Mouse (Mus musculus) MEL (cell line): ENCODE data around the gene Prkar2a. TPM values are rescaled to one million over a fixed set of nuclear protein-coding genes. Genes with fewer than 3 reads are reported as not detected.
A peak's percentile ranks its signal among the peaks of the same experiment; 100 is the strongest.

Experiments used
- DNase-seq: peaks from one replicate; pipeline ENCODE4 v3.0.0; 2011; ENCODE audit warnings: low read depth, low spot score
- H3K27ac ChIP-seq: 2 replicates; pipeline ENCODE4 v1.5.1; 2012; ENCODE audit warnings: low read depth, mild to moderate bottlenecking, control low read depth, low read length, moderate library complexity; ENCODE audit not compliant: control insufficient read depth
- H3K27me3 ChIP-seq, 2 experiments: fragments of 150-350 bp in 1 of 2; sonication (generic) in 1 of 2; 2 replicates each; pipeline ENCODE4 v1.6.1; 2012; ENCODE audit warnings: low read length in 2 of 2, mild to moderate bottlenecking in 2 of 2, improper control_type of control experiment in 1 of 2, moderate library complexity in 1 of 2; ENCODE audit not compliant: insufficient read depth in 2 of 2, control insufficient read depth in 1 of 2
- H3K36me3 ChIP-seq, 2 experiments: 2 replicates each; pipeline ENCODE4 v1.6.1; 2012 to 2014; ENCODE audit warnings: low read length in 2 of 2, improper control_type of control experiment in 1 of 2, inconsistent platforms in 1 of 2, mild to moderate bottlenecking in 1 of 2; ENCODE audit not compliant: insufficient read depth in 2 of 2, control insufficient read depth in 1 of 2
- H3K4me1 ChIP-seq, 2 experiments: fragments of 150-350 bp in 1 of 2; sonication (generic) in 1 of 2; 2 replicates each; pipeline ENCODE4 v1.6.1; 2012; ENCODE audit warnings: low read length in 2 of 2, improper control_type of control experiment in 1 of 2, mild to moderate bottlenecking in 1 of 2; ENCODE audit not compliant: insufficient read depth in 2 of 2, control insufficient read depth in 1 of 2
- H3K4me3 ChIP-seq, 2 experiments: fragments of 150-350 bp in 1 of 2; sonication (generic) in 1 of 2; 2 replicates each; pipeline ENCODE4 v1.5.1; 2012; ENCODE audit warnings: low read depth in 2 of 2, low read length in 2 of 2, mild to moderate bottlenecking in 2 of 2, moderate library complexity in 2 of 2, control low read depth in 1 of 2, improper control_type of control experiment in 1 of 2; ENCODE audit not compliant: control insufficient read depth in 1 of 2, insufficient read depth in 1 of 2
- H3K79me2 ChIP-seq: 2 replicates; pipeline ENCODE4 v1.6.1; 2012; ENCODE audit warnings: mild to moderate bottlenecking, low read length, moderate library complexity; ENCODE audit not compliant: control insufficient read depth, poor library complexity, insufficient read depth
- H3K9ac ChIP-seq: 2 replicates; pipeline ENCODE4 v1.6.1; 2012; ENCODE audit warnings: low read depth, mild to moderate bottlenecking, control low read depth, low read length, moderate library complexity; ENCODE audit not compliant: control insufficient read depth, poor library complexity, severe bottlenecking
- H3K9me3 ChIP-seq: fragments of 150-350 bp; sonication (generic); replicated peaks from 2 replicates; pipeline ENCODE4 v1.6.1; 2012; ENCODE audit warnings: mild to moderate bottlenecking, low read length, improper control_type of control experiment, moderate library complexity; ENCODE audit not compliant: insufficient read depth
- CHD2 ChIP-seq: IDR thresholded peaks from 2 replicates; pipeline ENCODE4 v1.6.1; 2011; ENCODE audit warnings: low read length, improper control_type of control experiment
- CTCF ChIP-seq, 3 experiments: IDR thresholded peaks in 2 of 3; conservative IDR thresholded peaks in 1 of 3; 2 replicates each; pipeline ENCODE4 v1.5.1; 2011 to 2012; ENCODE audit warnings: low read length in 3 of 3, low read depth in 2 of 3, mild to moderate bottlenecking in 2 of 3, improper control_type of control experiment in 1 of 3, inconsistent platforms in 1 of 3, mixed read lengths in 1 of 3, moderate library complexity in 1 of 3; ENCODE audit not compliant: control insufficient read depth in 1 of 3, insufficient read depth in 1 of 3, poor library complexity in 1 of 3, severe bottlenecking in 1 of 3
- ELF1 ChIP-seq: IDR thresholded peaks from 2 replicates; pipeline ENCODE4 v1.6.1; 2014; ENCODE audit warnings: low read depth, mild to moderate bottlenecking, inconsistent platforms, low read length, improper control_type of control experiment, moderate library complexity
- EP300 ChIP-seq, 2 experiments: IDR thresholded peaks; 2 replicates each; pipeline ENCODE4 v1.6.1; 2011; ENCODE audit warnings: improper control_type of control experiment in 2 of 2, low read length in 2 of 2, low read depth in 1 of 2, mild to moderate bottlenecking in 1 of 2
- HCFC1 ChIP-seq: IDR thresholded peaks from 2 replicates; pipeline ENCODE4 v1.6.1; 2012; ENCODE audit warnings: low read depth, mild to moderate bottlenecking, inconsistent platforms, low read length, improper control_type of control experiment, moderate library complexity
- MAFK ChIP-seq: IDR thresholded peaks from 2 replicates; pipeline ENCODE4 v1.6.1; 2011; ENCODE audit warnings: low read depth, mild to moderate bottlenecking, low read length, improper control_type of control experiment, borderline replicate concordance
- MEF2A ChIP-seq: IDR thresholded peaks from 2 replicates; pipeline ENCODE4 v1.6.1; 2014; ENCODE audit warnings: low read depth, mild to moderate bottlenecking, inconsistent platforms, low read length, improper control_type of control experiment; ENCODE audit not compliant: poor library complexity, insufficient replicate concordance, severe bottlenecking; ENCODE audit errors: extremely low read depth
- MXI1 ChIP-seq: IDR thresholded peaks from 2 replicates; pipeline ENCODE4 v1.6.1; 2011; ENCODE audit warnings: mild to moderate bottlenecking, low read depth, low read length, improper control_type of control experiment
- MYB ChIP-seq: IDR thresholded peaks from 2 replicates; pipeline ENCODE4 v1.6.1; 2011; ENCODE audit warnings: mild to moderate bottlenecking, low read depth, low read length, improper control_type of control experiment
- MYC ChIP-seq: IDR thresholded peaks from 2 replicates; pipeline ENCODE4 v1.6.1; 2011; ENCODE audit warnings: low read depth, mild to moderate bottlenecking, low read length, improper control_type of control experiment, moderate library complexity
- NELFE ChIP-seq: IDR thresholded peaks from 2 replicates; pipeline ENCODE4 v1.6.1; 2011; ENCODE audit warnings: low read depth, low read length, improper control_type of control experiment
- NRF1 ChIP-seq: IDR thresholded peaks from 2 replicates; pipeline ENCODE4 v1.6.1; 2014; ENCODE audit warnings: low read depth, mild to moderate bottlenecking, inconsistent platforms, low read length, improper control_type of control experiment, moderate library complexity; ENCODE audit not compliant: poor library complexity, insufficient read depth, severe bottlenecking
- POLR2AphosphoS5 ChIP-seq: IDR thresholded peaks from 2 replicates; pipeline ENCODE4 v1.6.1; 2012; ENCODE audit warnings: low read depth, borderline replicate concordance, mild to moderate bottlenecking, inconsistent platforms, low read length, moderate library complexity, mixed read lengths
- RAD21 ChIP-seq: IDR thresholded peaks from 2 replicates; pipeline ENCODE4 v1.6.1; 2011; ENCODE audit warnings: mild to moderate bottlenecking, low read depth, low read length, improper control_type of control experiment
- SMC3 ChIP-seq: IDR thresholded peaks from 2 replicates; pipeline ENCODE4 v1.6.1; 2011; ENCODE audit warnings: low read depth, low read length, improper control_type of control experiment
- UBTF ChIP-seq: IDR thresholded peaks from 2 replicates; pipeline ENCODE4 v1.6.1; 2012; ENCODE audit warnings: low read depth, mild to moderate bottlenecking, inconsistent platforms, low read length, improper control_type of control experiment, moderate library complexity, borderline replicate concordance; ENCODE audit not compliant: insufficient read depth
- USF1 ChIP-seq: IDR thresholded peaks from 2 replicates; pipeline ENCODE4 v1.6.1; 2014; ENCODE audit warnings: low read depth, mild to moderate bottlenecking, inconsistent platforms, low read length, improper control_type of control experiment, moderate library complexity
- USF2 ChIP-seq, 2 experiments: IDR thresholded peaks; 2 replicates each; pipeline ENCODE4 v1.6.1; 2011 to 2012; ENCODE audit warnings: improper control_type of control experiment in 2 of 2, low read length in 2 of 2, borderline replicate concordance in 1 of 2, inconsistent platforms in 1 of 2, low read depth in 1 of 2, mild to moderate bottlenecking in 1 of 2; ENCODE audit not compliant: insufficient read depth in 1 of 2
- ZC3H11A ChIP-seq: IDR thresholded peaks from 2 replicates; pipeline ENCODE4 v1.6.1; 2012; ENCODE audit warnings: low read depth, mild to moderate bottlenecking, inconsistent platforms, low read length, improper control_type of control experiment
- ZNF384 ChIP-seq: IDR thresholded peaks from 2 replicates; pipeline ENCODE4 v1.6.1; 2012; ENCODE audit warnings: low read depth, mild to moderate bottlenecking, inconsistent platforms, low read length, improper control_type of control experiment
- polyA plus RNA-seq, 2 experiments: library from polyadenylated mRNA; stranded (reverse) in 1 of 2; unstranded in 1 of 2; fragments of >175 nt in 1 of 2; fragments of >200 nt in 1 of 2; gene quantifications; 2 replicates each; pipeline versions ENCODE4 v1.2.1 to v1.2.4; 2012; ENCODE audit warnings: low replicate concordance in 2 of 2, low read depth in 1 of 2; ENCODE audit not compliant: insufficient read length in 2 of 2, insufficient read depth in 1 of 2, missing spikeins in 1 of 2
- total RNA-seq: library from RNA; depleted of rRNA; stranded (reverse); fragments of 300-350 nt; gene quantifications from 2 replicates; pipeline ENCODE4 v1.2.3, GENCODE M21; 2012

The Prkar2a gene
- total and polyA plus RNA-seq, 3 experiments = 22.4 to 230 (median 87.9) TPM

- H3K9ac ChIP-seq = no peak overlapping the region
- no peak overlapping the region for H3K4me3 ChIP-seq
- no peak overlapping the region for H3K27ac ChIP-seq
- DNase-seq = peak; percentile 50
- H3K36me3 ChIP-seq = peaks cover 3 to 20% of the 10 kb centered on the region in 2 experiments
- no peak for TF ChIP-seq CTCF (IDR thresholded peaks at IDR 0.05 in 2 of 3, conservative IDR thresholded peaks at IDR 0.05 in 1 of 3; ENCODE audit: control insufficient read depth in 1 of 3, insufficient read depth in 1 of 3, low read depth in 2 of 3, low read length in 3 of 3, poor library complexity in 1 of 3, severe bottlenecking in 1 of 3)
- no peak for TF ChIP-seq ZNF384
- TF ChIP-seq UBTF = no peak
- TF ChIP-seq MXI1 = no peak
- TF ChIP-seq ZC3H11A = no peak
- no peak for TF ChIP-seq MYB
- TF ChIP-seq HCFC1 = no peak
- no peak for TF ChIP-seq EP300 (IDR thresholded peaks at IDR 0.05; ENCODE audit: low read depth in 1 of 2, low read length in 2 of 2)
- TF ChIP-seq MEF2A = no peak
- no peaks in the 10 kb centered on the region for H3K9me3 ChIP-seq
- H3K79me2 ChIP-seq = peaks cover 28% of the 10 kb centered on the region
- H3K27me3 ChIP-seq = no peaks in the 10 kb centered on the region
- H3K4me1 ChIP-seq = peaks cover 10 to 12% of the 10 kb centered on the region in 2 experiments
These were observed 106.6 kb downstream of the Prkar2a start for GRCm38 (mm10) chr9:108795762-108796161.

GRCm38 (mm10) chr9:108796351-108796981, 107.4 kb downstream of the Prkar2a start:
- H3K27ac ChIP-seq = no peak overlapping the region
- H3K36me3 ChIP-seq = peaks cover 3 to 18% of the 10 kb centered on the region in 2 experiments
- no peaks in the 10 kb centered on the region for H3K9me3 ChIP-seq
- peaks cover 10 to 11% of the 10 kb centered on the region in 2 experiments for H3K4me1 ChIP-seq
- peaks cover 24% of the 10 kb centered on the region for H3K79me2 ChIP-seq
- TF ChIP-seq NRF1 (no peak), USF2 (IDR thresholded peaks at IDR 0.05; ENCODE audit: borderline replicate concordance in 1 of 2, insufficient read depth in 1 of 2, low read depth in 1 of 2, low read length in 2 of 2) (no peak), NELFE (no peak), ZC3H11A (no peak), POLR2AphosphoS5 (no peak), MAFK (no peak), EP300 (IDR thresholded peaks at IDR 0.05; ENCODE audit: low read depth in 1 of 2, low read length in 2 of 2) (no peak), SMC3 (no peak), MYC (no peak), ELF1 (no peak), CHD2 (no peak), CTCF (IDR thresholded peaks at IDR 0.05 in 2 of 3, conservative IDR thresholded peaks at IDR 0.05 in 1 of 3; ENCODE audit: control insufficient read depth in 1 of 3, insufficient read depth in 1 of 3, low read depth in 2 of 3, low read length in 3 of 3, poor library complexity in 1 of 3, severe bottlenecking in 1 of 3) (no peak), RAD21 (no peak), USF1 (no peak)
- H3K27me3 ChIP-seq = no peaks in the 10 kb centered on the region
- H3K9ac ChIP-seq = no peak overlapping the region
- H3K4me3 ChIP-seq = no peak overlapping the region
- no peak for DNase-seq
